Mouse (Mus musculus): ENCODE measurements around the gene Hist1h2ag. TPM values are rescaled to one million over a fixed set of nuclear protein-coding genes. Genes with fewer than 3 reads are reported as not detected.
A peak's percentile ranks its signal among the peaks of the same experiment; 100 is the strongest.

Gene Hist1h2ag
- polyA plus RNA-seq, 1 experiment: 1.1 TPM

- DNase-seq: no peak
- Histone ChIP-seq H3K27ac (ENCODE audit: insufficient read depth, low read length) (no peak overlapping the region), H3K27me3 (ENCODE audit: control insufficient read depth, insufficient read depth, low read length) (no peaks in the 10 kb centered on the region), H3K4me1 (ENCODE audit: control insufficient read depth, insufficient read depth, low read length) (no peaks in the 10 kb centered on the region), H3K4me3 (replicated peaks; ENCODE audit: insufficient read depth, low read depth, low read length) (no peak overlapping the region)
- TF ChIP-seq POLR2A (IDR thresholded peaks at IDR 0.05; ENCODE audit: borderline replicate concordance, insufficient read depth, low read length) (no peak), CTCF (IDR thresholded peaks at IDR 0.05; ENCODE audit: borderline replicate concordance, insufficient read depth, low read depth, low read length) (no peak)
- WGBS: under 1% methylated on average over 14 of the region's 14 CpGs
Measured at GRCm38 (mm10) chr13:22034443-22035266, 8.1 kb downstream of the Hist1h2ag start.

GRCm38 (mm10) chr13:22033741-22034442 is 8.9 kb downstream of the Hist1h2ag start:
- Histone ChIP-seq H3K4me1 (ENCODE audit: control insufficient read depth, insufficient read depth, low read length) (no peaks in the 10 kb centered on the region), H3K27ac (ENCODE audit: insufficient read depth, low read length) (no peak overlapping the region), H3K4me3 (replicated peaks; ENCODE audit: insufficient read depth, low read depth, low read length) (no peak overlapping the region), H3K27me3 (ENCODE audit: control insufficient read depth, insufficient read depth, low read length) (no peaks in the 10 kb centered on the region)
- no peak for DNase-seq
- TF ChIP-seq CTCF (IDR thresholded peaks at IDR 0.05; ENCODE audit: borderline replicate concordance, insufficient read depth, low read depth, low read length) (no peak), POLR2A (IDR thresholded peaks at IDR 0.05; ENCODE audit: borderline replicate concordance, insufficient read depth, low read length) (no peak)
- 49% methylated on average over 5 of the region's 5 CpGs for WGBS

GRCm38 (mm10) chr13:22030493-22030892 is 12.3 kb downstream of the Hist1h2ag start:
- H3K4me1 ChIP-seq (ENCODE audit: control insufficient read depth, insufficient read depth, low read length): no peaks in the 10 kb centered on the region
- TF ChIP-seq CTCF (IDR thresholded peaks at IDR 0.05; ENCODE audit: borderline replicate concordance, insufficient read depth, low read depth, low read length) (peak; percentile 24; the same call in 1 of the 2 replicates), POLR2A (IDR thresholded peaks at IDR 0.05; ENCODE audit: borderline replicate concordance, insufficient read depth, low read length) (no peak)
- WGBS: 4% methylated on average over 4 of the region's 4 CpGs
- no peak overlapping the region for H3K27ac ChIP-seq (ENCODE audit: insufficient read depth, low read length)
- no peak for DNase-seq
- no peak overlapping the region for H3K4me3 ChIP-seq (replicated peaks; ENCODE audit: insufficient read depth, low read depth, low read length)
- H3K27me3 ChIP-seq (ENCODE audit: control insufficient read depth, insufficient read depth, low read length): no peaks in the 10 kb centered on the region

DNA sequence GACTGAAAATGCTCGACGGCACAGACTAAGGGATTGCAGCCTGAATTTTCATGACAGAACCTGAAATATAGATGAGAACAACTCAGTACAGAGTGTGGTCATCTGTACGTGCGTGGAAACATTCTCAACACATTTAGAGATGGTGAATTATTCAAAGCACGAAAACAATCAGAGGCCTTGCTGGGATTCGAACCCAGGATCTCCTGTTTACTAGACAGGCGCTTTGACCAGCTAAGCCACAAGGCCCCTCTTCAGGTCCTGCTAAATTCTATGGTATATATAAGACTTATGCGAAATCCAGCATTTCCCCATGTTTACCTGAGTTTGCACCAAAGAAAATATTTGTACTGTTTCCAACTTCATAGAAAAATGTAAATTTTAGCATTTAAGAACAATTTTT is 12.8 kb downstream of the Hist1h2ag start:
- no peak for DNase-seq
- TF ChIP-seq POLR2A (IDR thresholded peaks at IDR 0.05; ENCODE audit: borderline replicate concordance, insufficient read depth, low read length) (no peak), CTCF (IDR thresholded peaks at IDR 0.05; ENCODE audit: borderline replicate concordance, insufficient read depth, low read depth, low read length) (no peak)
- 55% methylated on average over 8 of the region's 8 CpGs for WGBS

GRCm38 (mm10) chr13:22028673-22029460 is 13.9 kb downstream of the Hist1h2ag start:
- peak; percentile 95 for TF ChIP-seq CTCF (IDR thresholded peaks at IDR 0.05; ENCODE audit: borderline replicate concordance, insufficient read depth, low read depth, low read length)
- no peak for TF ChIP-seq POLR2A (IDR thresholded peaks at IDR 0.05; ENCODE audit: borderline replicate concordance, insufficient read depth, low read length)
- no peak overlapping the region for H3K27ac ChIP-seq (ENCODE audit: insufficient read depth, low read length)
- DNase-seq: peak; percentile 92 to 97
- no peaks in the 10 kb centered on the region for H3K4me1 ChIP-seq (ENCODE audit: control insufficient read depth, insufficient read depth, low read length)
- no peaks in the 10 kb centered on the region for H3K27me3 ChIP-seq (ENCODE audit: control insufficient read depth, insufficient read depth, low read length)
- 2% methylated on average over 40 of the region's 40 CpGs for WGBS
- peak overlapping the region; percentile 68 for H3K4me3 ChIP-seq (replicated peaks; ENCODE audit: insufficient read depth, low read depth, low read length)

More for the DNA sequence above, 12.8 kb downstream of the Hist1h2ag start:
- Histone ChIP-seq H3K4me3 (replicated peaks; ENCODE audit: insufficient read depth, low read depth, low read length) (no peak overlapping the region), H3K27ac (ENCODE audit: insufficient read depth, low read length) (no peak overlapping the region), H3K27me3 (ENCODE audit: control insufficient read depth, insufficient read depth, low read length) (no peaks in the 10 kb centered on the region), H3K4me1 (ENCODE audit: control insufficient read depth, insufficient read depth, low read length) (no peaks in the 10 kb centered on the region)

GRCm38 (mm10) chr13:22026058-22027031 is 16.4 kb downstream of the Hist1h2ag start:
- DNase-seq: peak; percentile 65 to 78
- WGBS: 5% methylated on average over 35 of the region's 35 CpGs
- no peak for TF ChIP-seq POLR2A (IDR thresholded peaks at IDR 0.05; ENCODE audit: borderline replicate concordance, insufficient read depth, low read length)
- TF ChIP-seq CTCF (IDR thresholded peaks at IDR 0.05; ENCODE audit: borderline replicate concordance, insufficient read depth, low read depth, low read length): no peak
- no peak overlapping the region for H3K27ac ChIP-seq (ENCODE audit: insufficient read depth, low read length)
- H3K4me1 ChIP-seq (ENCODE audit: control insufficient read depth, insufficient read depth, low read length): no peaks in the 10 kb centered on the region
- no peaks in the 10 kb centered on the region; the same call in 1 of the 2 replicates for H3K27me3 ChIP-seq (ENCODE audit: control insufficient read depth, insufficient read depth, low read length)
- peak overlapping the region; percentile 57 for H3K4me3 ChIP-seq (replicated peaks; ENCODE audit: insufficient read depth, low read depth, low read length)
